Mouse (Mus musculus) lung, postnatal 0 days (tissue): ENCODE measurements around the gene Cct8. TPM values are rescaled to one million over a fixed set of nuclear protein-coding genes. Genes with fewer than 3 reads are reported as not detected.

Experiments
- ATAC-seq: fragments of 200-750 bp; cut with Nextera tagmentation; 2 replicates; pipeline ENCODE4 v1.8.0; 2017; ENCODE audit warnings: moderate library complexity
- DNase-seq: peaks from one replicate; pipeline ENCODE4 v3.0.0-alpha.2; 2016; ENCODE audit warnings: low spot score
- H3K27ac ChIP-seq: fragments of 300-500 bp; sonication (generic); 2 replicates; pipeline ENCODE4 v1.5.1; 2014; ENCODE audit warnings: antibody characterized with exemption, mild to moderate bottlenecking, low read length, mixed read lengths
- H3K27me3 ChIP-seq: fragments of 300-500 bp; sonication (generic); replicated peaks from 2 replicates; pipeline ENCODE4 v1.6.1; 2014; ENCODE audit warnings: low read length, mixed read lengths; ENCODE audit not compliant: insufficient read depth
- H3K36me3 ChIP-seq: fragments of 300-500 bp; sonication (generic); 2 replicates; pipeline ENCODE4 v1.6.1; 2014; ENCODE audit warnings: low read length, mixed read lengths; ENCODE audit not compliant: insufficient read depth
- H3K4me1 ChIP-seq: fragments of 300-500 bp; sonication (generic); 2 replicates; pipeline ENCODE4 v1.6.1; 2014; ENCODE audit warnings: antibody characterized with exemption, low read depth, low read length, mixed read lengths; ENCODE audit not compliant: insufficient read depth
- H3K4me2 ChIP-seq: fragments of 300-500 bp; sonication (generic); replicated peaks from 2 replicates; pipeline ENCODE4 v1.6.1; 2014; ENCODE audit warnings: low read depth, mild to moderate bottlenecking, low read length, moderate library complexity, mixed read lengths
- H3K4me3 ChIP-seq: fragments of 300-500 bp; sonication (generic); 2 replicates; pipeline ENCODE4 v1.5.1; 2014; ENCODE audit warnings: low read depth, low read length
- H3K9ac ChIP-seq: fragments of 300-500 bp; sonication (generic); replicated peaks from 2 replicates; pipeline ENCODE4 v1.6.1; 2014; ENCODE audit warnings: low read depth, mild to moderate bottlenecking
- H3K9me3 ChIP-seq: fragments of 300-500 bp; sonication (generic); 2 replicates; pipeline ENCODE4 v1.6.1; 2016; ENCODE audit warnings: low read length, mixed read lengths
- CTCF ChIP-seq: IDR thresholded peaks from 2 replicates; pipeline ENCODE4 v1.5.1; 2016; ENCODE audit warnings: antibody characterized with exemption, mild to moderate bottlenecking
- EP300 ChIP-seq: IDR thresholded peaks from 2 replicates; pipeline ENCODE4 v1.6.1; 2016; ENCODE audit warnings: antibody characterized with exemption, mild to moderate bottlenecking, control low read depth
- WGBS: fragments of 180-500 bp; shearing (Covaris S2); extraction: QIAGEN DNeasy Blood & Tissue Kit; methylation state at CpG from one replicate; pipeline ENCODE4 v1.1.7; 2014; 5-methylcytosine and 5-hydroxymethylcytosine counted together
- polyA plus RNA-seq: library from polyadenylated mRNA; unstranded; fragments of >200 nt; fragmentation: Nextera tagmentation; extraction: Ambion mirVana; gene quantifications from 2 replicates; pipeline ENCODE4 v1.2.1, GENCODE M21; 2015

Cct8 gene
- polyA plus RNA-seq, 1 experiment from 2014 or later = 141 TPM

- no peaks in the 10 kb centered on the region for H3K27me3 ChIP-seq
- H3K27ac ChIP-seq = no peak overlapping the region
- WGBS = 67% methylated on average over 6 of the region's 6 CpGs
- H3K36me3 ChIP-seq = no peaks in the 10 kb centered on the region
- no peak overlapping the region for H3K4me3 ChIP-seq
- TF ChIP-seq CTCF = no peak
- no peak for TF ChIP-seq EP300
- DNase-seq (no peak), ATAC-seq (no peak)
- H3K4me1 ChIP-seq = peaks cover 4% of the 10 kb centered on the region; the same call in 1 of the 2 replicates
- no peak overlapping the region for H3K9ac ChIP-seq
- no peak overlapping the region for H3K4me2 ChIP-seq
- H3K9me3 ChIP-seq = no peaks in the 10 kb centered on the region
Measured at GRCm38 (mm10) chr16:87434946-87435345, 60.7 kb downstream of the Cct8 start.

DNA sequence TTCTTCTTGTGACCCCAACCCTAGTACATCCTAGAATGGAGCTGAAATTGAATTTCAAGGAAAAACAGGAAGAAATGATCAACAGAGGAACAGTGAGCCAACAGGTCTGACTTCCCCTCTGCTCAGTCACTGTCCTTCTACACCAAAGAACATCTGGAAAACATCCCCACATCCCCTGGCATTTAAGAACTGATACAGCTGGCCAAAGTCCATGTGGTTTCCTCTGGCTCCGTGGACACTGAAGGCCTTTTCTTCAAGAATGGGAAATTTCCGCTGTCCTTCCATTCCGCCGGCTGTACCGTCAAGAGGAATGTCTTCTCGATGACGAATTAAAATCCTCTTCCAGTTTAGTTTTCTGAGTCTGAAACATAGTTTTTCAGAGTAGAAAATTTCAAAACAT is 61.4 kb downstream of the Cct8 start:
- WGBS = 76% methylated on average over 7 of the region's 7 CpGs
- no peaks in the 10 kb centered on the region for H3K27me3 ChIP-seq
- no peaks in the 10 kb centered on the region for H3K4me1 ChIP-seq
- no peak overlapping the region for H3K4me3 ChIP-seq
- H3K36me3 ChIP-seq = no peaks in the 10 kb centered on the region
- ATAC-seq (no peak), DNase-seq (no peak)
- H3K27ac ChIP-seq = no peak overlapping the region
- no peak for TF ChIP-seq EP300
- no peak for TF ChIP-seq CTCF
- no peak overlapping the region for H3K9ac ChIP-seq
- H3K4me2 ChIP-seq = no peak overlapping the region
- H3K9me3 ChIP-seq = no peaks in the 10 kb centered on the region

Other genes with a start within 250 kb of the Cct8 start
- 20.0 and 23.4 TPM in 2 replicates for gene N6amt1, start 141.7 kb downstream of the Cct8 start, polyA plus RNA-seq
- 13.1 and 15.0 TPM in 2 replicates for gene Ltn1, start 63.3 kb downstream of the Cct8 start, polyA plus RNA-seq
- 5.7 and 7.0 TPM in 2 replicates for gene Rwdd2b, start 55.3 kb downstream of the Cct8 start, polyA plus RNA-seq
- 41.0 and 43.5 TPM in 2 replicates for gene Usp16, start 41.2 kb downstream of the Cct8 start, polyA plus RNA-seq
- gene Map3k7cl, start 57.5 kb upstream of the Cct8 start, polyA plus RNA-seq = 0.37 and 0.38 TPM in 2 replicates
- gene Bach1, start 203.1 kb upstream of the Cct8 start, polyA plus RNA-seq = 13.1 and 13.7 TPM in 2 replicates